Mouse (Mus musculus) liver (tissue): ENCODE measurements at regions not wholly inside any gene's neighbourhood (a gene's known extent, or its start where the extent isn't known, plus 50 kb on each side); places are given as distances from the start of the nearest gene placed in this dataset.
A peak's percentile ranks its signal among the peaks of the same experiment; 100 is the strongest.

Experiments
- DNase-seq: peaks from one replicate; pipeline ENCODE4 v3.0.0-alpha.2; 2020; ENCODE audit warnings: mixed read lengths

DNA sequence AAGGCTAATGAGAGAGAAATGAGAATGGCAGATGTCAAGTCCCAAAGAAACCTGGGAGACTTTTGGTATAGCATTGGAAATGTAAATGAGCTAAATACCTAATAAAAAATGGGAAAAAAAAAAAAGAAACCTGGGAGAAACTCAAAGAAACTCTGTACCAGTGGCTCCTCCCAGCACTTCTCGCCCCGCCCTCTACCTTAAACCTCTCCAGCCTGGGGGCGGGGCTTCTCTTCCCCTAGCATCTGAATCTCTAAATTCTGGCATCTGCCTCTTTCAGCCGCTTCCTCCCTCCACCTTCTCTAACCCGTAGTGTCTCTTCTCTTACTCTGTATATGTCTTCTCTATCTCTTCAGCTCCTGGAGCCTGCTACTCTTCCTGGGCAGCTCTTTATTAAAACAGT lies 53.2 kb downstream of the Gpr6 start:
- DNase-seq = peak; percentile 64

DNA sequence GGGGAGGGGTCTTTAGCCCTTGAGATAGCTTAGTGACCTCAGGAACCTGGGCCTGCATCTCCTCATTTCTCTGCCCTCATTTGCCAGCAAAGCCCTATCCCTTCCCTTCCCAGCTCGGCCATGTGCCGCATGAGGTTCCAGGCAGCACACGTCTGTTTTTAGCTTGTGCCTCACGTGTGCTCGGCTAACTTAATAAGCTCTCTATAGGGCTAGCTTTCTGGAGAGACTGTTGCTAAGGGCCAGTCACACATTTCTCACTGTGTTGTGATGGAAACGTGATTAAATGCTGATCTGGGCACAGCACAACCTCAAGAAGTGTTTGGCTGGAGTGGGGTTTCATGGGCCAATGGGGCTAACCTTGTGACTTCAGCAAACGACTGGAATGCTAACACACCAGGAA lies 55.5 kb downstream of the Gpr6 start:
- no peak for DNase-seq

GRCm38 (mm10) chr10:41015654-41016053 lies 56.4 kb downstream of the Gpr6 start:
- peak; percentile 83 for DNase-seq

- no peak for DNase-seq
These were observed 61.5 kb downstream of the Gpr6 start for GRCm38 (mm10) chr10:41010585-41010984.

- peak; percentile 64 for DNase-seq
These were observed 64.2 kb downstream of the Gpr6 start for GRCm38 (mm10) chr10:41007866-41008265.

DNA sequence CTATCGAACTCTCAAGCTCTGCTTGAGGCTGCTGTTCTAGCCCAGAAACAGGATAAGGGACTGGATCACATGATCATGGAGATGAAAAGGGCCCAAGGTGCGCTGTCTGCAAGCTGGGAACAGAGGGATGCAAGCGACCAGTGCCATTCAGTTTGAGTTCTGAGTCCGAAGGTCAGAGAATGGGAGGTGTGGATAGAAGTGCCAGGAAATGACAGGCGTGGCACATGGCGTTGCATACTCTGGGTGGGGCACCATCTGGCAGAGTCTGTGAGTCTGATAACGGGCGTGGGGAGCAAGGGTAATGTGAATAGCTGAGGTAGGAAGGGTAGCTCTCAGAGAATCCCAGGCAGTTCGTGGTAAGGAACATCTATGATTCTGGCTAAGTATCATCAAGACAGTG lies 65.5 kb downstream of the Gpr6 start:
- DNase-seq = peak; percentile 92

- DNase-seq = no peak
These were observed 66.3 kb downstream of the Gpr6 start for GRCm38 (mm10) chr10:41005776-41006175.

DNA sequence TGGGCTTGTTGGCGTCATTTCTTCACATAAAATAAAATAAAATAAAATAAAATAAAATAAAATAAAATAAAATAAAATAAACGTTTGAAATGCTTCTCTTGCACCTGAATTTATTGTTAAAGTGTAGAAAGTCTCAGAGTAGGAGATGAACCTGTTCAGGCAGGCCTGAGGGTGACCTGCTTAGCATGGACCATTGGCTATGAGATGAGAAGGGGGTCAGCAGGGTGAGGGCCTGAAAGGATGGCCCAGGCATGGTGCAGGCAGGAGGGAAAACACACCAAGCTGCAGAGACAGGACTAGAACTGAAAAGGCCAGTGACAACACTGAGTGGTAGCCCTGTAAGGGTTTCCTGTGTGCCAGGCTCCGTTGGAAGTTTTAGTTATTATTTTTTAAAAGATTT lies 67.3 kb downstream of the Gpr6 start:
- no peak for DNase-seq

DNA sequence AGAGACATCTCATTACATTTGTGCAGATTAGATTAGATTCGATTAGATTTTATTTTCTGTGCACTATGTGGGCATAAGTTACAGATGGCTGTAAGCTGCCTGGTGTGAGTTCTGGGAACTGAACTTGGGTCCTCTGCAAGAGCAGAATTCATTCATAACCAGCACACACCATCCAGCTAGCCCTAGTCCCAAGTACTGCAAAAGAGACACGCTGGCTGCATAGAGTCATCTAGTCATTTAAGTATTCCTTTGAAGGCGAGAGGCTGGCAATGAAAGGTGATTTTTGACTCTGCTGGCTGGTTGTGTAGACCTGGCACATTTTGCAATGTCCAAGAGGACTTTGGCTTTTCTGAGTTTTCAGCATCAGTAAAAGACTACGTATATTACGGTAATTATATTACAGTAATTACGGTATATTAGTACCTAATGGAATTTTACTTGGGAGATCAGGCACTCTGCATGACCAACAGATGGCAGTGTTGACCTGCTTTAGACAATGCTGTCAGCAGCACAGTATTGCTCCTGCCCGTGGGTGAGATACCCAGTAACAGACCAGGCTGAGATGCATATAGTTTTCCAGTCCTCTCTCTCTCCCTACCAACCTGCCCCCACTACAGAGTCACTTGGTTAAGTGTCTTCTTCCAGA lies 67.9 kb downstream of the Gpr6 start:
- DNase-seq = peak; percentile 82

DNA sequence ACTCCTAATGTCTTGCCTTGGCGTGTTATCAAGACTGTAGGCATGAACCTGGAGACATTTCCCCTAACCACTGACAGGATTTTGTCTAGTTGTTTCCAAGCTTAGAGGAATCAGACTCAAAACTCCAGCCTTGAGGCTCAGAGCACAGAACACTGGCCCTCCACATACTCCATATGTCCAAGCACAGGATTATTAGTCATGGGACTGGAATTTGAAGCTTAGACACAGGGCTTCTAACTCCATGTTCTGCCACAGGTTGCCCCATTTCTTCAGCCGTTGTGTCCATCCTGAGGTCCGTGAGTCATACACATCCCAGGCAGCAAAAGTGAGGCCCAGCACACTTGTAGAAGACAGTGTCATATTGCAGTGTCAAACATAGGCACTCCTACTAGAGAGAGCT lies 68.9 kb downstream of the Gpr6 start:
- DNase-seq = no peak

DNA sequence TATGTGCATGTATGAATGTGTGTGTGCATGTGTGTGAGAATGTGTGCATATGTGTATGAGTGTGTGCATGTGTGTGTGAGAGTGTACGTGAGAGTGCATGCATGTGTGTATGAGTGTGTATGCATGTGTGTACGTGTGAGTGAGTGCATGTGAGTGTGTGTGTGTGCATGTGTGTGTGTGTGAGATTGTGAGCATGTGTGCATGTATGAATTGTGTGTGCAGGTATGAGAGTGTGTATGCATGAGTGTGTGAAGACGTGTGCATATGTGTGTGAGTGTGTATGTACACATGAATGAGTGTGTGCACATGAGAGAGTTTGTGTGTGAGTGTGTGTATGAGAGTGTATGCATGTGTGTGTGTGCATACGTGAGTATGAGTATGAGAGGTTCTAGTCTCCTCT lies 71.1 kb downstream of the Gpr6 start:
- DNase-seq = no peak

DNA sequence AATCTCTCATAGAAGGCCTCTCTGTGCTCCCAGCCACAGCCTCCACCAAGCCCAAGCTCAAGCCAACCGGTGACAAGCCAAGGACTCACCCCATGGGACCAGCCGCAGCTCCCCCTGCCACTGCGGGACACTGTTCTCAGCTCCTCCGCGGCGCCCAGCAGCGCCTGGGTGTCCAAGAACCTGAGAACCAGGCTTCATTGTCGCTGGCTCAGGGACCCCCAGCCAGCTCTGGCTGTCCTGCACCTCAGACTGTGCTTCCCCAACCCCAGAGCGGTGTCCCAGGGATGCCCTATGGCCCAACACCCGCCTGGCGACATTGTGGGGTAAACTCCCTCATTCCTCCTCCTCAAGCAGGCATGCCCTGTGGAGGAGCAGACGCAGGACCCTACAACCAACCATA lies 72.6 kb downstream of the Gpr6 start:
- no peak for DNase-seq

DNA sequence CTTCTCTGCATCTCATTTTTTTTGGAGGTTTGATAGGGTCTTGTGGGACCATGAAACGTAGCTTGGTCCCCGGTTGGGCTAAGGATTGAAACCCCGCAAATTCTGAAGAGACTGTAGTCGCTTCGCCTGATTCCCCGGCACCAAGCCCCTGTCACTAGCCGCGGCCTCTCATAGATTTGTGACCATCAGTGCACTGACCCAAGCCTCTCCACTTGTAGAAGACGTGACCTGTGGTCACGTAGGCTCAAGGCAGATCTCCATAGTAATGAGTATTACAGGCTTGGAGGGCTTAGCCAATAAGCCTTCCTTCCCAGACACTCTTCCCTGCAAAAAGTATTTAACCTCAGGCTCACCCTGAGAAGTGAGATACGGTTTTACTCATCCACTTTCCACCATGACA lies 73.3 kb downstream of the Gpr6 start:
- no peak for DNase-seq

- DNase-seq = no peak
These were observed 73.8 kb downstream of the Gpr6 start for GRCm38 (mm10) chr10:40998330-40998729.

DNA sequence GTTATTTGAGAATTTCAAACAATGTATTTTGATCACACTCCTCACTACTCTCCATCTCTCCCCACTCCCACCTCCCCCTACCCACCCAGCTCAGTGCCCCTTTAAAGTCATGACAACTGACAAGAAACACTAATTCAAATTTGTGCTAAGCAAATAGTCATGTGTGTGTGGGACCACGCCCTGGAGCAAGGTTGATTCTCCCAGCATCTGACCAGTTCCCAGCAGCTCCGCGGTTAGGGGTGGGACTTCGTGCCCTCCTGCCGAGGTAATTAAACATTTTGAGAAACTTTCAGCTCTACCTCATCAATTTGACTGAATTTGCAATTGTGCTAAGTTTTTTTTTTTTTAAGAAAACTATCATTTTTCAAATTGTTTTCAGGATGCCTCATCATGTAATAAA lies 74.5 kb downstream of the Gpr6 start:
- DNase-seq = no peak
